ENCODE assay signal across 20 mouse cellular contexts in the genomic region with DNA sequence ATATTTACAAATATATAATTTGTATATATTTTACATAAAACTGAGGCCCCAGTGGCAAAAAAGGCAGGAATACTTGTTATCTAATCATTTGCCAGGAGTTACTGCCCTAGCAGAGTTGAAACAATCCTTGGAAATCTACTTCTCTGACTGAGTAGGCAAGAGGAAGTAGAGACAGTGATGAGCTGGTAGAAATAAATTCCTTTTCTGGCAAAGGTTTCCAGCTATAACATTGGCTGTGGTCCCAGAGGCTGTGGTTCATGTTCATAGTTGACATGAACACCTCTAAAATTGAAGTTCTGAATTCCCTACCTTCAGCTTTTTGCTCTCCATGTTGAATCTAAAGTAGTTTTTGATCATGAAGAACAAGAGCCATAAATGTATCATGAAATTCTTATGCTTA. TPM values are rescaled to one million over a fixed set of nuclear protein-coding genes. Genes with fewer than 3 reads are reported as not detected.
A peak's percentile ranks its signal among the peaks of the same experiment; 100 is the strongest.
DNase-seq lines count a peak whose midpoint lies in the region; ATAC-seq and TF ChIP-seq lines count a peak whose summit lies in the region.
"Had no signal": no experiment of that assay in that cellular context is flagged by ENCODE, and none has a peak within 500 bp of the region (broad histone marks: within the 10 kb centered on the region; RNA-seq: fewer than 3 reads in every experiment).

No protein-coding gene starts in this region.

- no peaks in the 10 kb centered on the region for H3K27me3 ChIP-seq in intestine, embryonic 15.5 days (replicated peaks)
- no peaks in the 10 kb centered on the region for H3K27me3 ChIP-seq in intestine, postnatal 0 days (replicated peaks; ENCODE audit: control insufficient read depth, insufficient read depth, low read length)
- no peaks in the 10 kb centered on the region for H3K27me3 ChIP-seq in liver, embryonic 12.5 days (replicated peaks)
- H3K27me3 ChIP-seq: embryonic facial prominence, embryonic 12.5 days; limb, embryonic 12.5 days; liver, embryonic 15.5 days; neural tube, embryonic 12.5 days had no signal

- no peaks in the 10 kb centered on the region for H3K9me3 ChIP-seq in intestine, embryonic 15.5 days
- H3K9me3 ChIP-seq in intestine, postnatal 0 days (ENCODE audit: control insufficient read depth): no peaks in the 10 kb centered on the region
- H3K9me3 ChIP-seq in liver, embryonic 12.5 days (replicated peaks): no peaks in the 10 kb centered on the region
- H3K9me3 ChIP-seq: embryonic facial prominence, embryonic 12.5 days; limb, embryonic 12.5 days; liver, embryonic 15.5 days; neural tube, embryonic 12.5 days had no signal

- peak; percentile 49; the same call in 1 of the 2 replicates for ATAC-seq in intestine, embryonic 15.5 days
- no peak for ATAC-seq in intestine, postnatal 0 days
- ATAC-seq in liver, embryonic 12.5 days: no peak

- H3K4me2 ChIP-seq in intestine, embryonic 15.5 days (replicated peaks): no peak overlapping the region
- H3K4me2 ChIP-seq in intestine, postnatal 0 days (replicated peaks; ENCODE audit: low read depth): no peak overlapping the region
- no peak overlapping the region for H3K4me2 ChIP-seq in liver, embryonic 12.5 days
- H3K4me2 ChIP-seq: embryonic facial prominence, embryonic 12.5 days; limb, embryonic 12.5 days; liver, embryonic 15.5 days; neural tube, embryonic 12.5 days had no signal

- H3K4me1 ChIP-seq in intestine, embryonic 15.5 days (replicated peaks): 0 out of 2 replicates have a peak, but pooled peaks cover 3% of the 10 kb centered on the region
- H3K4me1 ChIP-seq in intestine, postnatal 0 days (replicated peaks; ENCODE audit: control insufficient read depth, insufficient read depth, low read length): no peaks in the 10 kb centered on the region
- H3K4me1 ChIP-seq in liver, embryonic 12.5 days: no peaks in the 10 kb centered on the region
- H3K4me1 ChIP-seq: embryonic facial prominence, embryonic 12.5 days; limb, embryonic 12.5 days; liver, embryonic 15.5 days; neural tube, embryonic 12.5 days had no signal

- no peak overlapping the region for H3K9ac ChIP-seq in intestine, embryonic 15.5 days
- no peak overlapping the region for H3K9ac ChIP-seq in intestine, postnatal 0 days (ENCODE audit: low read depth, low read length)
- H3K9ac ChIP-seq in liver, embryonic 12.5 days: no peak overlapping the region
- H3K9ac ChIP-seq: embryonic facial prominence, embryonic 12.5 days; limb, embryonic 12.5 days; liver, embryonic 15.5 days; neural tube, embryonic 12.5 days had no signal

- no peak for TF ChIP-seq CTCF in intestine, postnatal 0 days (IDR thresholded peaks at IDR 0.05; ENCODE audit: low read depth)

- H3K27ac ChIP-seq in intestine, embryonic 15.5 days: no peak overlapping the region
- H3K27ac ChIP-seq in intestine, postnatal 0 days (ENCODE audit: low read depth, low read length): no peak overlapping the region
- no peak overlapping the region for H3K27ac ChIP-seq in liver, embryonic 12.5 days
- H3K27ac ChIP-seq: embryonic facial prominence, embryonic 12.5 days; hindbrain, postnatal 0 days; left cerebral cortex, adult 2 months; limb, embryonic 12.5 days; liver, embryonic 15.5 days; neural tube, embryonic 12.5 days had no signal

- no peak overlapping the region for H3K4me3 ChIP-seq in intestine, embryonic 15.5 days (replicated peaks)
- no peak overlapping the region for H3K4me3 ChIP-seq in intestine, postnatal 0 days (ENCODE audit: low read depth, low read length)
- H3K4me3 ChIP-seq in liver, embryonic 12.5 days: no peak overlapping the region
- H3K4me3 ChIP-seq: embryonic facial prominence, embryonic 12.5 days; left cerebral cortex, adult 2 months; limb, embryonic 12.5 days; liver, embryonic 15.5 days; neural tube, embryonic 12.5 days had no signal

- no peaks in the 10 kb centered on the region for H3K36me3 ChIP-seq in intestine, embryonic 15.5 days
- H3K36me3 ChIP-seq in intestine, postnatal 0 days (ENCODE audit: control insufficient read depth, insufficient read depth): no peaks in the 10 kb centered on the region
- H3K36me3 ChIP-seq in liver, embryonic 12.5 days: no peaks in the 10 kb centered on the region
- H3K36me3 ChIP-seq: embryonic facial prominence, embryonic 12.5 days; limb, embryonic 12.5 days; liver, embryonic 15.5 days; neural tube, embryonic 12.5 days had no signal

- DNase-seq in cerebellum, adult 9-10 months: peak; percentile 26
- DNase-seq in cerebellum, adult 9-11 months: no peak
- DNase-seq in 3134 (ENCODE audit: extremely low read depth, insufficient read length, low spot score): peak; percentile 42
- peak; percentile 78 for DNase-seq in NIH3T3 (ENCODE audit: low read depth)
- DNase-seq in urinary bladder, postnatal 4 days (ENCODE audit: low spot score in 2 of 2): no peak
- DNase-seq: spleen, adult 18-20 months had no signal

RNA-seq across cellular contexts. Expression of a gene that starts 43.3 kb away (rescaled TPM):
- polyA plus RNA-seq in intestine, embryonic 15.5 days (2015; fragmentation: Nextera tagmentation; extraction: Ambion mirVana): 60.8 and 69.4 TPM in 2 replicates
- polyA plus RNA-seq in intestine, postnatal 0 days (2015; fragmentation: Nextera tagmentation; extraction: Ambion mirVana): 24.3 and 25.3 TPM in 2 replicates
- 62.8 and 66.6 TPM in 2 replicates for polyA plus RNA-seq in liver, embryonic 12.5 days (2016; fragmentation: Nextera tagmentation; extraction: Ambion mirVana)

RNA-seq across cellular contexts. Expression of a gene that starts 51.8 kb away (rescaled TPM):
- not detected in 2 replicates for polyA plus RNA-seq in intestine, embryonic 15.5 days (2015; fragmentation: Nextera tagmentation; extraction: Ambion mirVana)
- not detected in 2 replicates for polyA plus RNA-seq in intestine, postnatal 0 days (2015; fragmentation: Nextera tagmentation; extraction: Ambion mirVana)
- polyA plus RNA-seq in liver, embryonic 12.5 days (2016; fragmentation: Nextera tagmentation; extraction: Ambion mirVana): not detected in 2 replicates
- polyA plus RNA-seq: C2C12; embryonic facial prominence, embryonic 12.5 days; forebrain, embryonic 11.5 days; hindbrain, postnatal 0 days; kidney, adult 2 months; limb, embryonic 12.5 days; liver, embryonic 15.5 days; neural tube, embryonic 12.5 days; stomach, embryonic 14.5 days; thymus, postnatal 0 days had no signal

Comparison
In these comparisons a context has a peak if more than half of its experiments do, and no peak if none do; other contexts are left out.
1. DNase-seq: peak in cerebellum, adult 9-10 months (single experiment), 3134 (single experiment) and NIH3T3 (single experiment); none in cerebellum, adult 9-11 months (single experiment) and urinary bladder, postnatal 4 days (0 of 2).